Mouse (Mus musculus) megakaryocyte, embryonic 14.5 days (primary cell): ENCODE measurements around the gene Gm3646.

ENCODE experiments used
- FLI1 ChIP-seq: IDR thresholded peaks from 2 replicates; pipeline ENCODE4 v1.6.1; 2012; ENCODE audit warnings: low read length, inconsistent platforms, mixed read lengths
- GATA1 ChIP-seq: IDR thresholded peaks from 3 replicates; pipeline ENCODE4 v1.6.1; 2012; ENCODE audit warnings: mixed read lengths, low read length, inconsistent platforms, borderline replicate concordance

- no peak for TF ChIP-seq GATA1
- TF ChIP-seq FLI1: no peak
Observed at GRCm38 (mm10) chr1:39761211-39762024, 43.7 kb downstream of the Gm3646 start.
